In the genomic region with DNA sequence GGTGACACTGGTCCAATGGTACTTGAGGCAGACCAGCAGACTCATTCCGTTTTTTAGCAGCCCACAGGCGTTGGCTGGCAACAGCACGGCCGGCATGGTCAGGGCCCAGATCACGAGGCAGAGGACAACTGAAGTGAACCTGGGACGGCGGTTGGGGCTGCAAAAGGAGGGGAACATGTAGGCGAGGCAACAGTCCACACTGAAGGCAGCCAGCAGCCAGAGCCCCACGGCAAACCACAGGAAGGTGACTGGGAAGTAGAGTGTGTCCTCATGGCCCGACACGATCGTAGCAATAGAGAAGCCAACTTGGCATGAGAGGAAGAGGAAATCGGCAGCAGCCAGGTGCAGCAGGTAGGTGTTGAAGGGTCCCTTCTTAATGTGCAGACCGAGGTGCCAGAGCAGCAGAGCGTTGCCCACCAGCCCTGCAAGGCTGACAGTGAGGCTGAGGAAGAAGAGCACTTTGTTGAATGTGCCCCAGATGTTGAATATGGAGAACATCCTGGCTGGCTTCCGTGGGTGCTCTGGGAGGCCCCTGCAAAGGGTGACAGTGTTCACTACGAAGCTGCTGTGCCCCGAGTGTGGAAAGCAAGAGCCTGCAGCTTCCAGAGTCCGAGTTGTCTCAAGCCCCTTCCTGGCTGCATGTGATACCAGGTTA, we compare ENCODE assay signal across 24 mouse cellular contexts. TPM values are rescaled to one million over a fixed set of nuclear protein-coding genes. Genes with fewer than 3 reads are reported as not detected.
"Had no signal": no experiment of that assay in that cellular context is flagged by ENCODE, and none has a peak within 500 bp of the region (broad histone marks: within the 10 kb centered on the region; RNA-seq: fewer than 3 reads in every experiment).

No protein-coding gene starts in this region.

- H3K27ac ChIP-seq: kidney, postnatal 0 days; limb, embryonic 15.5 days; liver, embryonic 13.5 days; lung, embryonic 15.5 days; macrophage; midbrain, embryonic 10.5 days had no signal

- H3K9me3 ChIP-seq: limb, embryonic 15.5 days; liver, embryonic 13.5 days; lung, embryonic 15.5 days; midbrain, embryonic 10.5 days had no signal

- DNase-seq: kidney, adult 11 months; kidney, adult 9 months; kidney, postnatal 36 days; layer of hippocampus, adult 9-11 months; layer of hippocampus, postnatal 36 days; liver, embryonic 13.5 days; liver, postnatal 0 days; lung, postnatal 14 days; midbrain, embryonic 14.5 days; right cerebral cortex, adult 18-20 months had no signal

- H3K9ac ChIP-seq: limb, embryonic 15.5 days; liver, embryonic 13.5 days; liver, postnatal 0 days; lung, embryonic 15.5 days had no signal

- H3K36me3 ChIP-seq: limb, embryonic 15.5 days; liver, embryonic 13.5 days; lung, embryonic 15.5 days; midbrain, embryonic 10.5 days had no signal

- ATAC-seq: liver, postnatal 0 days had no signal

- H3K4me2 ChIP-seq: limb, embryonic 15.5 days; liver, embryonic 13.5 days; lung, embryonic 15.5 days had no signal

- H3K4me3 ChIP-seq: limb, embryonic 15.5 days; liver, embryonic 13.5 days; lung, embryonic 15.5 days; midbrain, embryonic 10.5 days; myocyte had no signal

- H3K4me1 ChIP-seq: limb, embryonic 15.5 days; liver, embryonic 13.5 days; midbrain, embryonic 10.5 days had no signal

RNA-seq across cellular contexts. Expression of a gene that starts 1.8 kb away (rescaled TPM):
- total RNA-seq: layer of hippocampus, adult 18-20 months; layer of hippocampus, postnatal 36 days; left cerebral cortex, adult 8-10 months; left cerebral cortex, postnatal 25 days; neutrophil, adult 5-6 weeks had no signal
- polyA plus RNA-seq: intestine, embryonic 14.5 days; kidney, postnatal 0 days; limb, embryonic 11.5 days; limb, embryonic 15.5 days; liver, embryonic 13.5 days; liver, postnatal 0 days; lung, embryonic 15.5 days; macrophage; midbrain, embryonic 10.5 days; midbrain, embryonic 14.5 days; myocyte; neural tube, embryonic 11.5 days; stomach, embryonic 14.5 days had no signal
